Mouse (Mus musculus) CD4-positive helper T cell, adult 2 months (primary cell): ENCODE data around the gene Cenpa.
"Not testable (repeated sequence)": the region's sequence is repeated elsewhere in the genome, so short reads cannot be mapped to it uniquely, and the experiment has no call there.

ENCODE experiments used
- DNase-seq: peaks from one replicate; pipeline ENCODE4 v3.0.0-alpha.2; 2012; ENCODE audit warnings: low read depth, missing footprints, low spot score

Gene Cenpa

DNA sequence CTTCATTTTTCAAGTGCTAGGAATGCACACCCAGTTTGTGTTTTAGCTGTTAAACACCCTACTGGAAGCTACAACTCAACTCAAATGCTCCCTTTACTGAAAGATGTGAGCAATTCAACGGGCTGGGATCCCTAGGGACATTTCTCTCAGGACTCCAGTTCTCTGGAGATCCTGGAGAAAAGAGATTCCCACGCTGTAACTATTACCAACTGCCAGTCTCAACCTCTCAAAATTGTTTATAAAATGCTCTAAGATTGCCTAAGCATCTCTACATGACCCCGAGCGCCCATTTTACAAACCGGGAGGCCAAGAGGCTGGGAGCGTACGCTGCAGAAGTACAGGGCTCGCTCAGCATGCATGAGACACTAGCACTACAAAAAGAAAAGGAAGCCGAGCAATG is 19.2 kb upstream of the Cenpa start:
- no peak for DNase-seq

DNA sequence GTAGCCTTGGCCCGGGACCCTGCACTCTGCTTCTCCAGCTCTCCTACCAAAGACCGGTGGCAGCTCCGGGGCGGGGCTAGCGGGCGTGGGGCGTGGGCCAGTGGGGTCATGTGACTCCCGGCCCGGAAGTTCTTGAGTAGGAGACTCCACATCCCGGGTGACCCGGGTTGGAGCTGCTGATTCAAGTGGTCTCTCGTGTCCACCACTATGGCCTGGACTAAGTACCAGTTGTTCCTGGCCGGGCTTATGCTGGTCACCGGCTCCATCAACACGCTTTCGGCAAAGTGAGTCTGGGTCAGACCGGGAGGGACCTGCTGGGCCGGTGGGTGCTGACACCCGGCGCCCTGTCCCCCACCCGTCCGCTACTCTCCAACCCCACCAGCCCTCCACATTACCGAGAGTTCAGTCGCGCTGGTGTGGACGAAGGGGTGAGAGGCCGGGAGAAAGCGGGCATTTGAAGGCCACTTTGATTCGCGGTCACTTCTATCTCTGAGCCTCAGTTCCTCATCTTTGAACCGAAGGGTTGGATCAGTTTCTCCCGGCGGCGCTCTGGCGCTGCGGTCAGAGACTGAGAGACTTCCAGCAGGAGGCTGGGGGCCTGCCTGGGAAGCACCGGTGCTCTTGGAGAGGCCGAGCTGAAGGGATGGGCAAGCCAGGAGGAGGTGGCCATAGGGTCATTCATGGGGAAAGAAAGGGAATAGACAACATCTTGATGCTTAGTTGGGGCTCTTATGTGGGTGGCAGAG is 18.6 kb upstream of the Cenpa start, which contains the start of gene Slc35f6:
Gene Slc35f6, plus strand, starts transcription at position 119 of the 746 bp plus-strand sequence.
- peak; percentile 86 for DNase-seq

DNA sequence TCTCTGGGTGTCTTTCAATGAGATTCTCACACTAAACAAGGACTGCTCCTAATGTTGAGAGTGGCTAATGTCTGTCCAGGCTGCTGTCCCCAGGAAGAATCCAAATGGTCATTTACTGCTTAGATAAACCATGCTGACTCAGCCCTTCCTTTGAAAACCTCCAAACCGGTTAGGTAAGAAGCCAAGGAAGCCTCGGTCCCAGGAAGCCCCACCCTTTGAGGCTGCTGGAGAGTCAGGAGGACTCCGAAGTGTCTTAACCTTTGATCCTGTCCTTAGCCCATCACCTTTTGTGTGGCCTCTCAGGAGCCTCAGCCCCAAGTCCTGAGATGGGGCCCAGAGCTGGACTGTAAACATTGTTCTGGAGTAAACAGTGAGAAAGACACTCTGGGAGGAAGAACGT is 17.0 kb upstream of the Cenpa start:
- DNase-seq: no peak

DNA sequence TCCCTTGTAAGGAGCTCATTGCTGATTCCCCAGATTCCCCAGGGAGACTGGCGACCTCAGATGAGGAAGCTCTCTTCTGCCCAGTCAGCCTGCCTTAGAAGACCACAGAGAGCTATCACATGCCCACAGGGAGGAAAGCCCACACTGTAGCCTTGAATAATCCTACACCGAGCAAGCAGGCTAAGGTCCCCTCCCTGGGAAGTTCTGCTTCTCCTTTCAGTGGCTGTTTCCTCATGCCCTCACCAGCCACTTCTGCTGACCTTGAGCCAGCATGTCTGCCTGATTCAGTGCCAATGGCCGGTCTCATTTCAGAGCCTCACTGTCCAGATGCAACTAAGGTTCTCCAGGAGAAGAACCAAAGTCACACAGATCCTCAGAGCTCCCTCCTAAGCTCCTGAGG is 15.8 kb upstream of the Cenpa start:
- no peak for DNase-seq

DNA sequence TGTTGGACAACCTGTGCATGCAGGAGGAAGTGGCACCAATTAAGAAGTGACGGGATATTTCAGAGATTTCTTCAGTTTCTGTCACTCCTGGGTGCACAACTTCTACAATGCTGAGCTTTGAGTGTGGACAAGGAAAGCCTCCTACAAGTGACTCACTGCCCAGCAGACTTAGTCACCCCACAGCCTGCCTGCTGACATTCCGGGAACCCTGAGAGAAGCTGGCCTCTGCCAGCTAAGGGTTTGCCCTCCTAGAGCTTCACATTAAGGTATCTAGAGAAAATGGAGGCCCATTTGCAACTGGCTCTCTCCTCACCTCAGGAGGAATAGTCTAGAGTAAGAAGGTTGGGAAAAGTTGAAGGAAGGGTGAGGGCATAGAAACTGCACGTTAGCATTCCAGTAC is 15.0 kb upstream of the Cenpa start:
- no peak for DNase-seq

DNA sequence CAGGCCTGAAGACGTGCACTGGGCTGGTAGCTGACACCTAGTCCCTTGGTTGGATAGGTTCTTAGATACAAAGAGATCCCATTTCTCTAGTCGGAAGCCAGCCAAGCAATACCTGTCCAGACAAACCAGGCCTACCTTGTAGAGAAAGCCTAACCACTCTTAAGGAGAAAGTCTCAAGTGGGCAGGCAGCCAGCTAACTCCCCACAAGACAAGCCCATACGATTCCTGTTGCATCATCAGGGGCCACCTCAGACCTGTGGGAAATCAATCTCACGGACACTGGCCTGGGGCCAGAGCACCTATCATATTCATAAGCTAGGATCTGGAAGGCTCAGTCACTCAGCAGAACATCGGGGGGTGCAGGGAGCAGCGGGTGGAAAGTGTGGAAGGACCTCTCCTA is 13.3 kb upstream of the Cenpa start:
- no peak for DNase-seq

DNA sequence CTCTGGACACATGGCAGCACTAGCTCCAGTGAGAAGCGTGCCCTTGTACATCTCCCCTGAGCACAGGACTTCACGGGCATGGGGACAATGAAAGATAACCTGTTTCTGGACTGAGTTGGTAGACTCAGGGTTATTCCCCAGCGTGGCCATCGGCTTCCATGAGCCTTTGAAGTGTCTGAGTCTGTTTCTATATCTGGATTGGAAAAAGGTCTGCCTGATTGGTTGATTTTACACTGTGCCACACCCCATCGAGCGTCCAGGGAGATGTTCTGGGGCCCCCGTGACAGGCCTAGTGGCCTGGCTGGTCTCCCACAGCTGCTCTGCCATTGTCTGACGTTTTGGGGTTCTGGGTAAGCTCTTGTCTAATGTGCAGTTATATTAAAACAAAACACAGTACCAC is 11.5 kb upstream of the Cenpa start:
- DNase-seq: no peak

DNA sequence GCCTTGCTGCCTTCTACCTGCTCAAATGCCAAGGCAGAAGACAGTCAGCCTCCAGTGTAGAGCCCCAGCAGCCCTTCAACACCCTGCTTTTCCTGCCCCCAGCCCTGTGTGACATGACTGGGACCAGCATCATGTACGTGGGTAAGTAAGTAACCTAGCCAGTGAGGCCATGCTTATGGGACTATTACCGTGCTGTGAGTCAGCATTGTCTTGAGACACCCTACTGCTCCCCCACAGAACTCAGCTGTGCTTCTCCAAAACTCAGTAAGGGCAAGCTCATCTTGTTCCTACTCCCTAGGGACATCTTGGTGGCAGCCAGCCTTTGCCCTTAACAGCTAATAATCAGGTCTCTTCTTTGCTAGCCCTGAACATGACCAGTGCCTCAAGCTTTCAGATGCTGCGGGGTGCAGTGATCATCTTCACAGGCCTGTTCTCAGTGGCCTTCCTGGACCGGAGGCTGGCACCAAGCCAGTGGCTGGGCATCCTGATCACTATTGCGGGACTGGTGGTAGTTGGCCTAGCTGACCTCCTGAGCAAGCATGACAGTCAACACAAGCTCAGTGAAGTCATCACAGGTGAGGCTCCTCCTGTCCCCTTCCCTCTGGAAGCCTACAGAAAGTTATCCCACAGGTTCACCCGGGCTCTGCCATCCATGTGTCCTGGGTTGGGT is 10.9 kb upstream of the Cenpa start:
- no peak for DNase-seq

DNA sequence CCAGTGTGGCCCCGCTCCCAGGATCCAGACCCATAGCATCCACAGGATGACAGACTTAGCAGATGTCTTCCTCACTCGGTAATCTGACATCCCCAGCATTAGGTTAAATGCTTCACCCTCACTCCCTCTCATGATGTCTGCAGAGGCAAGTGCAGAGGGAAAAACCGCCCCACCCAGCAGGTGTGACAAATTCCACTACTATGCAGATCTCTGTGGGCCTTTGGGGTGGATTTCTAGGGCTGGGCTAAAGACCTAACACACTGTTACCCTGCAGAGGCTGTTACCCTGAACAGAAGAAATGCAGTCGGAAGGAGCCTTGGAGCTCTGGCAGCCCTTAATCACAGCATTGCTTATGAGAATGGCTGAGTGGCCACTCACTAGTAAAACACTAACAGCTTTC is 7.5 kb upstream of the Cenpa start:
- no peak for DNase-seq

DNA sequence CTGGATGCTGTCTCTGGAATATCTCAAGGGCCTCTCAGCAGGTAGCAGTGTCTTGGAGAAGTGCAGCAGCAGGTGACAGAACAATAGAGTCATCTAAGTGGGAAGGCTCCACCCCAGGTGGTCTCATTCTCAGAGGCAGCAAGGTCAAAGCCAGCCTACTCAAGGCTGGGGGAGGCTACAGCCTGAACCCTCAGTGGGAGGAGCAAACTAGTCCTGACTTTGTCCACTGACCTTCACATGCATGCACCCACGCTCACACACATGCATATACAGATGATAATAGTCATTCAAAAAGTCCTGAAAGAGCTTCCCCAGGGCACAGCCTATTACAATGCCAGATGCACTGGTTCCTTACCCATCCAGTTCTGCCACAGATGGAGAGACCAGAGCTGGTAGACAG is 6.3 kb upstream of the Cenpa start:
- no peak for DNase-seq

DNA sequence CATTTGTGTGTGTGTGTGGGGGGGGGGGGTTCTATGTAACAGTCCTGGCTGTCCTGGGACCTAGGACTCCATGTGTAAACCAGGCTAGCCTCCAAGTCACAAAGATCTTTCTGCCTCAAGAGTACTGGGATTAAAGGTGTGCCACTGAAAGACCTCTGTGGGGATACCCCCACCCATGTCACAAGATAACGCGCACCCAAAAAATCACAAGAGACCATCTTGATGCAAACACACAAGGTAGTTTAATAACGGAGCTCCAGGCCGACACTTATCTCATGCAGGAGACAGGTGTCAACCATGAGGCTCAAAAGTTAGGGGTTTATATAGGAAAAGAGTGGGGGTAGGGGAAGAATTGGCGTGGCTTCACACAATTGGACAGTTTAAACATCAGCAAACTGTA is 5.8 kb upstream of the Cenpa start:
- DNase-seq: no peak

DNA sequence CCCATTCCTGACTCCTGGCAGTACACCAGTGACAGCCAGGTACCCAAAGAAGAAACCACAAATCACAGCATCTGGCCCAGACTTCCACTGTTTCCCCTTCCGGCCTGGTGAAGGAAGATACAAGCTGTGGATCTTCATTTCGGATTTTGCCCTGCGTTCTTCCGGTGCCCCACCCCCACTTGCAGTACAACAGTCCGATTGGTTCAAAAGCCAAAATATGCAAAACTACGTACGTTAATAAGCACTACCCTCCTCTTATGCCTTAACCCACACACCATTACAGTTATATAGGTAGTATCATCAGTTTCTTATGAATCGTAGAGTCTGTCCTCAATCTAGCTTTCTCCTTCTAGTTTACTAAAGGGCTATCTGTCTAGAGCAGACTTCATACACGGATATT is 1.2 kb upstream of the Cenpa start:
- DNase-seq: no peak

DNA sequence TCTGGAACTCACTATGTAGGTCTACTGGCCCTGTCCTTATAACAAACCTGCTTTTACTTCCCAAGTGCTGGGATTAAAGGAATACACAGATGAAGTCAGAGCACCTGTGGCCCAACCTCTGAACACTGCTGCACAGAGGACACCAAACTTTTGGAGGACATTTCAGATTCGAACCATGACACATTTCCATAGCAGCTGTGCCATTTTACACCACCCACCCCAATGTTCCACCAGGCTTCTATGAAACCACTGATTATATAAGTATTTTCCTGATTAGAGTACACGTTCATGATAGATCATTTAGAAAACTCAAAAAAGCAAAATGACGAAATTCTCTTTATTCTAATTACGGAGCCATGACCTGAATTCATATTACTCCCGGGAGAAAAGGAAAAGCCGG is 609 bp upstream of the Cenpa start:
- peak; percentile 24 for DNase-seq

DNA sequence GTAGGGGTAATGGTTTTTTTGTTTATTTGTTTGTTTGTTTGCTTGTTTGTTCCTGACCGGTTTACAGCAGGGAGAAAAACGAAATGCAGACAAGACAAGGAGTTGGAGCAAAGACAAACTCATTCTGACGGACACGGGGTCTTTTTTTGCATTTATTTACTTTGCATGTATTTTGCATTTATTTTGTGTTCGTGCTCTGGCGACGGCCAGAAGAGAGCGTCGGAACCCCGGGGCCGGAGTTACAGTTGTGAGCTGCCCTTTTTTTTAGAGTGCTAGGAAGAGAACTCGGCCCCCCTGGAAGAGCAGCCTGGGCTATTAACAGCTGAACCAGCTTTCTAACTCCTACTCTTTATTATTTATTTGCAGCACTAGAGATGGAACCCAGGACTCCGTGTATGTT is 638 bp downstream of the Cenpa start:
- DNase-seq: peak; percentile 20

DNA sequence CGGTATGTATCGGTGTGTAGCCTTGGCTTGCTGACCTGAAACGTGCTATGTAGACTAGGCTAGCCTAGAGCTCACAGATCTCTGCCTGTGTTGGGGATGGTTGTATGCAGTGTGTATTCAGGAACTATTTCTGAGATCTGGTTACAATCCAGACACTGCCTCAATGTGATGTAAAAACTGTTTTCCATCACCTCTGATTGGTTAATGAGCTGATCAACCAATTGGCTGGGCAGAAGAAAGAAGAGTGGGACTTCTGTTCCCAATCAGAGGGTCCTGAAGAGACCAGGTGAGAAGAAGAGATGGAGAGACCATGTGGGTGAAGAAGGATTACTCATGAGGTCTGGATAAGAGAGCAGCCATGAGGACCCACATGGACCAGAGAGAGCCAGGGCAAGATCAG is 1.1 kb downstream of the Cenpa start:
- no peak for DNase-seq

DNA sequence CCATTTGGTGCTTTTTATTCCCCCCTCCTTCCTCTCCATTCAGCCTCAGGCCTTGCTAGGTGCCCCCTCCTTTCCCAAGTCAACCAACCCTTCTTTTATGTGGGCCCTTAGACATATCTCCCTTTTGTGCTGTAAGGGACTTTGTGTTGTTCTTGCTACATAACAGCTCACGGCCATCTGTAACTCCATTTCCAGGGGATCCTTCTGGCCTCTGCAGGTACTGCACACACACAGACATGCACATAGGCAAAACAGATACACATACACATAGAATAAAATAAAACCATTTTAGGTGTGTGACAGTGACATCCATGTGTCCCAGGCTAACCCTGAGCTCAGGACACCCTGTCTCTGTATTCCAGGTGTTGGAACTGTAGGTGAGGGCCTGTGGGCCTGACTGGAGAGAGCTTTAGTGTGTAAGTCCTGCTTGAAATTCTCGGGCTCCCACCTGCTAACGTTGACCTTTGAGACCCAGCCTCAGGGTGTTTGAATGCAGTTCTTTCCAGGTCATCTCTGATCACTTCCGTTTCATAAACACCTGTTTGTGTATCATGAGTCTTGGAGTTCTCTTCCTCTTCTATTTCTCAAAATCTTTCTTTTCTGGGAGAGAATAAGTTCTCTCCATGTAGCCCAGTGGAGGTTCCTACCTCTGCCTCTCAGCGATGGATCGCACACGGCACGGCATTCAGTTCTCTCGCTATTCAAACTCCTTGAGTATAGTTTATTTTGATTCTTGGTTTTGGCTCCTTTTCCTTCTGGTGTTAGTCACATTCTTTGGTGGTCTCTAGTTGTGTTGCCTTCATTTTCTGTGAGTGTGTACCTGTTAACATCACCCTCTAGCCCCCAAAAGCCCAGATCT is 2.3 kb downstream of the Cenpa start:
- peak; percentile 21 for DNase-seq

DNA sequence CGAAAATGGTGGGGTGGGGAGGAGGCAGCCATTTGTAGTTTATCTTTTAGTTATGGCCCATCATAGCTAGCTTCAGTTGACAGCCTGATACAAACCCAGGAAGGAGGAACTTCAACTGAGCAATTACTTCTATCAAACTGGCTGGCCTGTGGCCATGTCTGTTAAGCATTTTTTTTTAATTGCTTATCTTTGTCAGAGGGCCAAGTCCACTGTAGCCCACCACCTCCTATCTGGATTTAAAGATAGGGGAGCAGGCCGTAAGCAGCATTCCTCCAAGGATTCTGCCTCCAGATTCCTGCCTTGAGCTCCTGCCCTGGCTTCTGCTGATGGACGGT is 2.9 kb downstream of the Cenpa start:
- DNase-seq: no peak

DNA sequence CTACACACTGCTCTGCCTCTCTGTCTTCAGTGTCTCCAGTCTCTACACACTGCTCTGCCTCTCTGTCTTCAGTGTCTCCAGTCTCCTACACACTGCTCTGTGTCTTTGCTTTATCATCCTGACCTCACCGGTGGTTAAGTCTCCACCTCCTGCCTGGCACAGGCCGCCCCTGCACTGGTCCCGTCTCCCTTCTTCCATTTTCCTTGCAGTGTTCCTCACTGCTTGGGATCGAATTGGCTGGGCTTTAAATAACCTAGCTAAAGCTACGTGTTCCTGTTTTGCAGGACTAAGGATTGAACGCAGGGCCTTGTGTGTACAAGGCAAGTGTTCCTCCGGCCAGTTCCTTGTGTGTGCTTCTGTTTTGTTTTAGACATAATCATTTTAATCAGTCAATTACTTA is 3.5 kb downstream of the Cenpa start:
- DNase-seq: no peak

DNA sequence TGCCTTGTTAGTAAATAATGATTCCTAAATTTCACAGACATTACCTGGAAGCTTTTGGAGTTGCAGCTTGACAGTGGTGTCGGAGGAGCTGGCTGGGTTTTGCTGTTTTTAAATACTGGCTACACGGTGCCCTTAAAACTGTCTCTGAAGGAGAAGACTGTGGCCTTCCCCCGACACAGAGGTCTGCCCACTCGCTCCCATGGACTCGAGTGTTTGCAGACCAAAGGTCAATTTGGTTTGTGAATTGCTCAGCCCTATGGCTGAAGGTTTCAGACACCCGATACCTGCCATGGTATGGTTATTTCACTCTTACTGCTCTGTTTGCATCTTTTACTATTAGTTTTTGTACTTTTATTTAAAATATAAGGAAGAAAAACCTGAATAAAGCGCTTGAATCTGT is 7.4 kb downstream of the Cenpa start:
- no peak for DNase-seq

DNA sequence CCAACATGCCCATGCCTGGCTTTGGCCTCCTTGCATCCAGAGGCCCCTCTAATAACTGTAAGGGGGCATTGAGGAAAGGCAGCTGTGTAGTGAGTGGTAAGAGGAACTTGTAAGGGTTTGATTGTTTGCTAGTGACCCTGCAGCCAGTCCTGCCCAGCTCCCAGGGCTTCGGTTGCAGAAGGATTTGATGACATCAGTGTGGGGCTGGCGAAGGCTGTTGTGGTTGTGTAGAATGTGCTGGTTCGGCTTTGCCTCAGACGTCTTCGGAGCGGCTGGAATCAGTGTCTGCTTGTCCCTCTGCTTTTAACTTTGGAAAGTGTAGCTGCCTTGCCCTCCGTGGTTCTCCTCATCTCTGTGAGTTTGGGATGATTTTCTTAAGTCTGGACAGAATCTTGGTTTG is 10.2 kb downstream of the Cenpa start:
- DNase-seq: no peak

DNA sequence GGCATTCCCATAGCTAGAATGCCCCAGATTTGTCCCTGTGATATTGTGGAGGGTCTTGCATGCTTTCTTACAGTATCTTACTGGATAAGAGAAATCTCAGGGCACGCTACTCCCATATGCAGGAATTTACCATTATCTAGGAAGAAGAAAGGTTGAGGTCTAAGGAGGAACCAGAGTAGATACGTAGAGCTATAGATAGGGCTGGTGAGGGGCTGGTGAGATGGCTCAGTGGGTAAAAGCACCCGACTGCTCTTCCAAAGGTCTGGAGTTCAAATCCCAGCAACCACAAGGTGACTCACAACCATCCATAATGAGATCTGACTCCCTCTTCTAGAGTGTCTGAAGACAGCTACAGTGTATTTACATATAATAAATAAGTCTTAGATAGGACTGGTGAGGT is 11.5 kb downstream of the Cenpa start:
- DNase-seq: not testable (repeated sequence)

DNA sequence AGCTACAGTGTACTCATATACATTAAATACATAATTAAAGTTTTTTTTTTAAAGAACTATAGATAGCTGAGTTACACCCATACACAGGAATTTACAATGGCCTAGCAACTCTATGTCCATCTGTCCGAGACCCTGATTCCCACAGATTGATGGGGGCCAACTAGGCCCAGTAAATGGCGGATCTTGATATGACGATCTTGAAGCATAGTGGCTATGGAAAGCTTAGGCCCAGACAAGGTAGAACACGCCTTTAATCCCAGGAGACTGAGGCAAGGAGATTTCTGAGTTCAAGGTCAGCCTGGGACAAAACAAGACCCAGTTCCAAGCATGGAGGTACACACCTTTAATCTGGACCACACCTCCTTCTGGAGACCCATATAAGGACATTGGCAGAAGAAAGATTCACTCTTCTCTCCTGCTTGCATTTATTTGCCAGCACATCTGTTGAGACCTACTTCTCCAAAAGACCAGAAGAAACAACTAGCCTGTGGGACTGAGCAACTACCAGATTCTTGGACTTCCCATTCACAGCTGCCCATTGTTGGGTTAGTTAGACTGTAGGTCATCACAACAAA is 12.2 kb downstream of the Cenpa start:
- no peak for DNase-seq
